Mouse (Mus musculus): ENCODE measurements around the gene Spen.
"Not testable (repeated sequence)": the region's sequence is repeated elsewhere in the genome, so short reads cannot be mapped to it uniquely, and the experiment has no call there.

Gene Spen

DNA sequence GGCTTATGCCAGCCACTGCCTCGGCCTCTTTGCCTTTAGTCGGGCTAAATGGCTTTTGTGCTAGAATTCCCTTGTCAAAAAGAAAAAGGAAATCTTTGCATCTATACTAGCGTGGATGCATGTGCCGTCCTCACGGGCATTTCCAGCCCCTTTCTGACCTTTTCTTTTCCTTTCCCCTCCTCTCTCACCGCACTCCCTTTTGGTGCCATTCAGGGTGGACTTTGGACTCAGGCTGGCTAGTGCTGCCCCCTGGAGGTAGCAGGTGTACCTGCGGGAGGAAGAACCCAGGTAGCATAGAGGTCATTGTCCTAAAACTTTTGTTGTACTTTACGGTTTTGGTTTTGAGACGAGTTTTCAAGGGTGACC is 21.5 kb upstream of the Spen start:
- DNase-seq (ENCODE audit: low read depth, low spot score): peak; percentile 94

DNA sequence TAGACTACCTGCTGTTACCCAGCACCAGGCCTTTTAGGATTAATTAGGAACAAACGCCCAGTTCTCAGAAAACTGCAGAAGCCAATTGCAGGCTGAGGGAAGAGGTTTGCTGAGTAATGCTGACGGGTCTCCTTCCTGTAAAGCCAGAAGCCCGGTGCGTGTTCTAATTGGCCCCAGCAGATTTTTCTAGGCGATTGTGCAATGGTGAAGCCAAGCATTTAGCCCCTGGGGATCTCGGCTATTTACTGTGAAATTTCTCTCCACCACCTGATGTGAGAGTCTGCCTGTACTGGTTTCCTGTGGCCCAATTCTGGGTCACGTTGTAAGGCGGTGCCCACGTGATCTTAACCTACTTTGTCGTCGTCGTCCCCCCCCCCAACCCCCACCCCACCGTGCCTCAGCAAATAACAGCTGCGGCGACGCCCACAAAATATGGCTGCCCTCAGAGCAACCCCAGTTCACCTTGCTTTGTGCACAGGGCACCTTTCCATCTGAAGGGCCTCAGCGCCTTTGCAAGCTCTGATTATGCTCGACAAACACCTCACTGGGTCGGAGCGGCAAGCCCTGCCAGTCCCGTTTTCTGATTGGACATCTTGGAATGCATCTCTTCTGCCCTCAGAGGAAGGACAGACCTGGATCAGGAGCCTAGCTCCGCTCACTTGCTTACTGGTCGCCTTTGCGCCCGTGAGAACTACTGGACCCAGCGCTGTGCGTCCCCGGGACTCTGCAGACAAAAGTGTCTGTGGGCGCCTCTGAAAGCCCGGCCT is 20.9 kb upstream of the Spen start:
- peak; percentile 95 for DNase-seq (ENCODE audit: low read depth, low spot score)

DNA sequence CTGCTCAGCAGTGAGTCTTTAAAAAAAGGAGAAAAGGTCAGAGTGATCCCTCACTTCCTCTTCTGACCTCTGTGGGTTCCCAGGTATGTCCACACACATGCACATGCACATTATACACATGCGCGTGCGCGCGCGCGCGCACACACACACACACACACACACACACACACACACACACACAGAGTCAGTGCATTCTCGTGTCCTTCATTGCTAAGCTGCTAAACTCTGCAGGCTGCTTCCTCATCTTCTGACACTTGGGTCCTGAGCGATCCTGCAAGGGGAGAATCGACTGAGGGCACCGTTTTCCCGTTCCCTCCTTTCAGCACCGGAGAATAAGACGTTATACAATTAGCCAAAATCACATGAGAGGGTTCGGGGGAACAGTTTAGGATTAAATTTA is 20.3 kb upstream of the Spen start:
- DNase-seq (ENCODE audit: low read depth, low spot score): no peak

GRCm38 (mm10) chr4:141556163-141556562 is 17.8 kb upstream of the Spen start:
- DNase-seq (ENCODE audit: low read depth, low spot score): not testable (repeated sequence)

DNA sequence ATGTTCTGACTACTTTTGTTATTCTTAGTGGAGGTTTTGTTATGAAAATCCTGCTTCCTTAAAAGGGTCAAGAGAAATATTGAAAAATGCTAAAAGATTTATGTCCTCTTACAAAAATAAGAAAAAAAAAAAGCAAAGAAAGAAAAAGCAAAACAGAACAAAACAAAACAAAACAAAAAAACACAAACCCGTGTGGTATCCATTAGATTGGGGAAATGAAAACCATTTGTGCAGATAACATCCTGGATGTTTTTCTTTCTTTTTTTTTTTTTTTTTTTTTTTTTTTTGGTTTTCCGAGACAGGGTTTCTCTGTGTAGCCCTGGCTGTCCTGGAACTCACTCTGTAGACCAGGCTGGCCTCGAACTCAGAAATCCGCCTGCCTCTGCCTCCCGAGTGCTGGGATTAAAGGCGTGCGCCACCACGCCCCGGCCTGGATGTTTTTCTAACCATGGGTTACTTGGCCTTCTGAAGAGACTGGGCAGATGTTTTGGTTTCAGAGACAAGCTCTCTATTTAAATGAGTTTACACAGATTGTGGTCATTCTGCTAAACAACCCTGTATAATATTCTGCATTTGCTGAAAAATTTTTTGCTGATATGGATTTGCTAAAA is 16.0 kb upstream of the Spen start:
- DNase-seq (ENCODE audit: low read depth, low spot score): not testable (repeated sequence)

DNA sequence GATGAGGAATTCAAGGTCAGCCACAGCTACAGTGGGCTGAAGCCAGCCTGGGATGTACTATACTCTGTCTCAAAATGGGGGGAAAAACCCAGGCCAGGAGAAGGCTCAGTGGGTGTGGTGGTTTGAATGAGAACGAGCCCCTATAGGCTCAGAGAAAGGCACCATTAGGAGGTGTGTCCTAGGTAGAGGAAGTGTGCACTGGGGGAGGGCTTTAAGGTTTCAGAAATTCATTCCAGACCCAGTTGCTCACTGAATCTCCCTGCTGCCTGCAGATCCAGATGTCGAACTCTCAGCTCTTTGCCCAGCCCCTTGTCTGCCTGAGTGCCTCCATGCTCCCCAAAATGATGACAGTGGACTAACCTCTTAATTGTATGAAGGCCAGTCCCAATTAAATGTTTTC is 14.1 kb upstream of the Spen start:
- peak; percentile 94 for DNase-seq (ENCODE audit: low read depth, low spot score)

DNA sequence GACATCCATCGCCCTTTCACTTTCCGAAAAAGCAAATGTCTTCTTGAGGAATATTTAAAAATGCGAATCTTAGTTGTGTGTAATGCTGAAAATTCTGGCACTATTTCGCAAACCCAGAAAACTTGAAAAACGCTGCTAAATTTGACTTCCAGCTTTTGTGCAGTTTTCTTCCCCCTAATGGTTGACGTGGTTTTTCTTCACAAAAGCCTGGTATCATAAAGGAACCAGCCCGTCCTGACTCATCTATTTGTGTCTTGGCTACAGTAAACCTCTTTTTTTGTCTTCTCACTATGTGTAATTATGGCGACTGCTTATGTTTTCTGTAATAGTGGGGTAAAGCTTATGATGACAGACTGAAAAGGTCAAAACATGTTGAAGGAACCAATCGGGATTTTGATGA is 8.9 kb upstream of the Spen start:
- DNase-seq (ENCODE audit: low read depth, low spot score): no peak

DNA sequence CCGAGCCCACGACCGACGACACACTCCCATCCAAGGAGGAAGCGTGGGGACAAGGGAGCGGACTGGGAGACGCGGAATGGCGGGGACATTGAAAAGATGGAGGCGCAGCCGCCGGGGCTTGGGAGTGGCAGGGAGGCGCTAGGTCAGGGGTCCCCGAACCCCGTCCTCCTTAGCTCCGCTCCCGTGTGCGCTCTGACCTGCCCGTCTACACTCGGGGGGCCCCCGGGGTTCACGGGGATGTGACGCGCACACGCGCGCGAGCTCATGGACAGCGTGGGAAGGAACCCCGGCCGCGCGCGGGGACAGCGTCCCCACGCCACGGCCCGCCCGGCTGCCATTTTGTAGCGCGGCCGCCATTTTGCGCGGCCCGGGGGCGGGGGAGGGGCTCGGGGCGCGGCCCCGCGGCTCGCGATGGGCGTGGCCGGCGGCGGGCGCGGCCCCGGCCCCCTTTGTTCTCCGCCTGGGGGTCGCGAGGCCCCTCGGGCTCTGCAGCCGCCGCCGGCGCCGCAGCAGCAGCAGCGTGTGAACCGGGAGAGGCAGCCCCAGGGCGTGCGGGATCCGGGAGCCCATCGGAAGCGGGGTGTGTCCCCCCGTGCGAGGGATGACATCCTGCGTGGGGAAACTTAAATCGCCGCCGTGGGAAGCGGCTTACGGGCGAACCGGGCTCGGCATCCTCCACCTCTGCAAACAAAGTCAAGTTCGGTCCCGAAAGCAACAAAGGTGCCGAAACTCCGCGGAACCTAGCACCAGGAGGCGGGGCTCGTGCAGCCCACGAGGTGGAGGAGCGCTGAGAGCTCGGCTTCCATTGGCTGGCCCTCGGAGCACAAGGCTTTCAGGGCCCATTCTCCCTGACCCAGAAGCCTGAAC is 8.2 kb upstream of the Spen start:
- DNase-seq (ENCODE audit: low read depth, low spot score): peak; percentile 93

GRCm38 (mm10) chr4:141545743-141546333 is 7.4 kb upstream of the Spen start:
- peak; percentile 98 for DNase-seq (ENCODE audit: low read depth, low spot score)

- DNase-seq (ENCODE audit: low read depth, low spot score): peak; percentile 87
Measured at GRCm38 (mm10) chr4:141545071-141545742, 6.8 kb upstream of the Spen start.

DNA sequence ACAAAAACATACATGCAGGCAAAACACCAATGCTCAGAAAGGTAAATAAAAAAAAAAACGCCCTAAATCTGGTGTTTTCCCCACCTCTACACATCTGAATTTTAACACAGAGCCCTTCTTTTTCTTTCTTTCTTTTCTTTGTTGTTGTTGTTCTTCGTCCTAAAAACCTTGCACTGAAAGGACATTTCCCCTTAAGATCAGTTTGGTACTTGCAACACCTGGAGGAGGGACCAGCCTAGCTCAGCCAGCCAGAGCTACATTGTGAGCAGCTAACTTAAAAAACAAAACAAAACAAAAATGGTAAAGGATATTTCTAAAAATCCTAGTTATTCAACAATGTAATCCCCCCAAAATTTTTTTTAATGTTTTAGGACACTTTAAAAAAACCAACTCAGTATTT is 6.1 kb upstream of the Spen start:
- DNase-seq (ENCODE audit: low read depth, low spot score): no peak

- no peak for DNase-seq (ENCODE audit: low read depth, low spot score)
Measured at GRCm38 (mm10) chr4:141543593-141543992, 5.2 kb upstream of the Spen start.

DNA sequence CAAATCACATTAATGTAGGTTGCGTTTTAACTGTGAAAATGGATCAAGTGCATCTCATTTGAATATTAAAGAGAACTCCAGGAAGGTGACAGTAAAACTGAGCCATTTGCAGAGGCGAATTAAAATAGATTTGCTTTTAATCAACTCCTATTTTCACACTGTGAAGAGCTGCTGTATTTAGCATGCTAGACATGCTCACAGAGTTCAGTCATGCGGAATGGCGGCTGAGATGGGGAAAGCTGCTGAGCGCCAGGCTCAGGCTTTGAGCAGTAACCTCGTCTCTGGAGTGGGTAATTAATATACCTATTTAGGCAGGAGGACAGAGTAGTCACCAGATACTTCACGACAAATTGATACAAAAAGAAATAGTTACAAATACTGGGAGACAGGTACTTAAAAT is 3.5 kb upstream of the Spen start:
- no peak for DNase-seq (ENCODE audit: low read depth, low spot score)

DNA sequence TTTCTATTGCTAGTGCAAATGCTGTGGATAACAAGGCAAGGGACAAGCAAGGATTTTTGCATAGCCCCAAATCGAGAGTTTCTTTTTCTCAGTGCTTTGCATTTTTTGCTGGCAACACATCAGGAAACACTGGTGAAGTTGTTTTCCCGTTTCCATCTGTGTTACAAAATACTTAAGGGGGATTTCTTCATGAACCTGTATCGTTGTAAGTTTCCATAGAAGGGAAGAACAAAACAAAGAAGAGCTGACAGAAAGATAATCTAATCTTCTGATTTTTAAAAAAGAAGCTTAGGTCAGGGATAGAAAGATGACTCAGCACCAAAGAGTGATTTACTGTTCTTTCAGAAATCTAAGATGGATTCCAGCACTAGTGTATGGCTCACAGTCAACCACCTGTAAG is 2.4 kb upstream of the Spen start:
- DNase-seq (ENCODE audit: low read depth, low spot score): no peak

DNA sequence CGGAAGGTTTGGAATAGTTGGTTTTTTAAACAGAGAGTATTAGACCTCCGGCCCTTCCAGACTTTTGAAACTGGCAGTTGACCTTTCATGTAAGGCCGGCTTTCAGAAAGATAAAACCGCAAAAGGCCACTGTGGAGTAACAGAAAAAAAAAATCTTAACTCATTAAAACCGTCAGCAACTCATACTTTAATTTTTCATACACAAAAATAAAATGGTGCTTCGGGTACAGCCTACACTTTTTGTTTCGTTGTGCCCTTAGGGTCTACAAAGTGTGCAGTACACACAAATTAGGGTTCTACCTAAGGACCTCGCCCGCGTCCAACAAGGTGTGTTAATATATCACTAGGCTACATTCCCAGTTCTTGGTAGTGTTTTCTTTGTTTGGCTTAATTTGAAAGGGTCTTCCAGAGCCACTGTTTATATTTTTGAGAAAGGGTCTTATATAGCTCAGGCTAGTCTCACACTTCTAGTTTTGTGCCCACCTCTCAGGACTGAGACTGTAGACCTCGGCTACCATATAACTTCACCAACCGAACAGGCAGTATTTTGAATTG is 893 bp upstream of the Spen start:
- DNase-seq (ENCODE audit: low read depth, low spot score): no peak

GRCm38 (mm10) chr4:141537706-141538407 is 540 bp downstream of the Spen start:
- no peak for DNase-seq (ENCODE audit: low read depth, low spot score)

GRCm38 (mm10) chr4:141537226-141537610 is 1.2 kb downstream of the Spen start:
- DNase-seq (ENCODE audit: low read depth, low spot score): no peak

DNA sequence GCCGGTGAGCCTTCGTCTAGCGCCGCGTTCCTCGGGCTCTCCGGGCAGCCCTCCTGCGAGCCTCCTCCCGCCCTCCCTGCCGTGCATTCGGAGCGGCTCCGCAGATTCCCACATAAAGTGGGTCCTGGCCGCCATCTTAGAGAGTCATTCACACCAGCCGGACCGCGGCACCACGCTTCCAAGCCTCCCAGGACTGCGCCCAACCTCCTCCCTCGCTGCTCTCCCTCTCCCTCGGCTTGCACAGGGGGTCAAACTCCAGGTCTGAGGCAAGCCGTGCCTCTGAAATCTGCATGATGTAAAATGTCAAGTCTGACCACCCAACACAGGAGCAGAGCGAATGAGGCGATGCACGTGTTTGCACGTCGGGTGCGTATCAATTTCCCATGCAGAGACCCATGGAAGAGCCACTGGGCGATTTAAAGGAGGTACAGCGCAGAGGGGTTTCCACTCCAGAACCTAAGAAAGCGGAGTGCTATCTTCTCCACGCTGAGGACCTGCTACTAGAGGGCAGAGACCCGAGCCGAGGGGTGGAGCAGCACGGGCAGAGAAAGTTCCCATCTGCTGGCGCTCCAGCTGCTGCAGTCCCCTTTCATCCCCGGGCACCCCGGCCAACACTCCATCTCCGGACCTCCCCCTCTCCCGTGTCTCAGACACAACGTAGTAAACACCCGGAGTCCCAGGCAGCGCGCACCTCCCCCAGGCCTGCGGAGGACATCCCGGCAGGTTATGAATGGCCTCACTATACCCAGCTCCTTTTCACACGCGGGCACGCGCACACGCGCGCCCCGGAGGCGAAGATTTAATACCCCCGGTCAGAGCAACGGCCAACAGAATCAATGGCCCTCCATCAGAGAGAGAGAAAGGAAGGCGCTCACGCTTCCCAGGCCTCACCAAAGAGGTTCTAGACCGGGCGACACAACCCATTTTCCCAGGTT is 1.8 kb downstream of the Spen start:
- DNase-seq (ENCODE audit: low read depth, low spot score): peak; percentile 82

- peak; percentile 65 for DNase-seq (ENCODE audit: low read depth, low spot score)
Measured at GRCm38 (mm10) chr4:141534947-141535680, 3.3 kb downstream of the Spen start.

All from R1 (cell line).